Mouse (Mus musculus) gastrocnemius, adult 18-20 months (tissue): ENCODE measurements around the gene Nisch. TPM values are rescaled to one million over a fixed set of nuclear protein-coding genes. Genes with fewer than 3 reads are reported as not detected.
A peak's percentile ranks its signal among the peaks of the same experiment; 100 is the strongest.

Experiments used
- DNase-seq: peaks from one replicate; pipeline ENCODE4 v3.0.0; 2021; ENCODE audit warnings: low spot score
- long read RNA-seq, 2 experiments: library from polyadenylated mRNA; stranded (forward); transcript quantifications; one replicate each; pipeline ENCODE4 v2.0.0; 2021
- total RNA-seq, 2 experiments: library from RNA; stranded (reverse); gene quantifications; 2 replicates each; pipeline ENCODE4 v1.2.3; 2021

Gene Nisch
- total RNA-seq, result 10 to 100 TPM; 52.3 to 59.6 TPM
- long read RNA-seq, experiment 1, full-length matches to known transcripts, result 36 of 102 reads
- long read RNA-seq, experiment 1, partial matches to known transcripts, result 22 of 102 reads
- long read RNA-seq, experiment 1, other reads (novel, unspliced or antisense), result 44 of 102 reads
- long read RNA-seq, experiment 2, full-length matches to known transcripts, result 32 of 106 reads
- long read RNA-seq, experiment 2, partial matches to known transcripts, result 17 of 106 reads
- long read RNA-seq, experiment 2, other reads (novel, unspliced or antisense), result 57 of 106 reads

DNA sequence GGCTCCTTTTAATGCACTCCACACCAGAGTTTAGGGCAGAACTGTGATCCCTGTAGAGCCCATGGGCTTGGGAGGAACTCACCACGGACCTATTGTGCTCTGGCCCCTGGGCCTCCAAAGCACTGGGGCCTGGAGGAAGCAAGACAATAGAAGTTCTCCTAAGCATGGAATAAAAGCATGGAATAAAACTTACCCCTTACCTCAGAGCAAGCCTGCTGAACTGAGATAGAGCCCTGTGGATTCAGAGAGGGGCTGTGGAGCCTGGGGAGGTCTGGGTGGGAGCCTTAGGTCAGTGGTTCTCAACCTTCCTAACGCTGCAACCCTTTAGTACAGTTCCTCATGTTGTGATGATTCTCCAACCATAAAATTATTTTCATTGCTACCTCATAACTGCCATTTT, at the start of gene Nisch:
TSS of gene Nisch (minus strand) at position 101 of the 400 bp plus-strand sequence.
- no peak for DNase-seq

DNA sequence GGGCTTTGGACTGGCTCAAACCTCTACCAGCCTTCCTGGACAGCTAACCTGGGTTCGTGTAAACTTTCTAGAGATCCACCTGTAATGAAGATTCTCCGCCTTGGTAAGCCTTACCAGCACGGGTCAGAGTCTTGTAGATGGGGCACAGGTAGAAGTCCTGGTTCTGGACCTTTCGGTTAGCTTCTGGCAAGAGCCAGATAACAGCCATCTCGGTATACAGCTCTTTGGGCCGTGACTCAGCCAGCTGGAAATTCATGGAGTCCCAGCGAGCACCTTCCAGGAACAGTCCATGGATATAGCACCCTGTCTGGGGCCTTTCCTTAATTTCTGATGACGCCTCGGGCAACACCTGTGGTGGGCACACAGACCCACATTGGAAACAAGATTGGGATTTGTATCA, 44.2 kb upstream of the Nisch start:
- no peak for DNase-seq

DNA sequence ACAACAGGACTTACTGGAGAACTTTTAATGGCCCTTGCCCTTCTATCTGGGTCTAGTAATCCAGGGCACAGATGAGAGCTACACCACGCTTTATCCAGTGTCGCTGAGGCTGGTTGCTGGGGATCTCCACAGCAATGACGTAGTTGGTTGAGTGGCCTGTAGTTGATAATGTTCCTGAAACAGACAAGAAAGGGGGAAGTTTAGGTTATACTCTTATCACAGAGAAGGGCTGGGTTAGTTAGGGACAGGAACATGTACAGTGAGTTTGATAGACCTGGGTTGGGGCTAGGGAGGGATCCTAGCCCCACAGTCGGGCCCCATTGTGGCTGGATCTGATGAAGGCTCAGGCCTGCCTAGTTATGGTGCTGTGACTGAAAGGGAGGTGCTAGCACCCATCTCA, 43.6 kb upstream of the Nisch start:
- no peak for DNase-seq

DNA sequence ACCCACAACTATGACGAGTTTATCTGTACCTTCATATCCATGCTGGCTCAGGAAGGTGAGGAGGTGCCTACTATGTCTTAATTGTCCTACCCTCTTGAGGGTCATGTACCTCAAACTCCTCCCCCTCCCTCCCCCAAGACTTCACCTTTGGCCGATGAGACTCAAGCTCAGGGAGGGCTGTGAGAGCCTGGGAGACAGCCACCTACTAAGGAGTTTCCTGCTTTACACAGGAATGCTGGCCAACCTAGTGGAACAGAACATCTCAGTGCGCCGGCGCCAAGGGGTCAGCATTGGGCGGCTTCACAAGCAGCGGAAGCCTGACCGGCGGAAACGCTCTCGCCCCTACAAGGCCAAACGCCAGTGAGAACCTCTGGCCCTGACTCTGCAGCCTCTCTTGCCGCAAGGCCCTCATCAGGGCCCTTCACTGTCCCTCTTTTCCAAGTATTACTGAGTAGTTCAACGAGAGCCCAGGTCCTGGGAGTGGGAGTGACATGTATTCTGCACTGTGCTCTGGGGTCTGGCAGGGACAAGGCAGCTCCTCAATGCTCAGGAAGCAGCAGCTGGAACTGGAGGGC, 41.8 kb upstream of the Nisch start:
- no peak for DNase-seq

DNA sequence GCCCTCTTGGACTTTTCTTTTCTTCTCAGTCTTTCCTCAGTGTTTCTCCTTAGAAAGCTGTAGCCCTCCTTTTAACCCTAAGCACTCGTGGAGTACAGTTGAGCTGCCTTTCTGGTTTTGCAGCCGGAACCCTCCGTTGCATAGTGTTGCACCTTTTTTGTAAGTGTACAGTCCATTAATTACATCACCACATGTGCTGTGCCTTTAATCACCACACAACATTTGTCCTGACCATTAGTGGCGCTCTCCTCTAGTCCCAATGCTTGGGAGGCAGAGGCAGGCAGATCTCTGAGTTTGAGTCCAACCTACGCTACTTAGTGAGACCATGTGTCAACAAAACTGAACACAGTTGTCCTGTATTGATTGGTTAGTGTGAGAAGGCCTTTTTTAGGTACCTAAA, 35.3 kb upstream of the Nisch start:
- DNase-seq, result no peak

DNA sequence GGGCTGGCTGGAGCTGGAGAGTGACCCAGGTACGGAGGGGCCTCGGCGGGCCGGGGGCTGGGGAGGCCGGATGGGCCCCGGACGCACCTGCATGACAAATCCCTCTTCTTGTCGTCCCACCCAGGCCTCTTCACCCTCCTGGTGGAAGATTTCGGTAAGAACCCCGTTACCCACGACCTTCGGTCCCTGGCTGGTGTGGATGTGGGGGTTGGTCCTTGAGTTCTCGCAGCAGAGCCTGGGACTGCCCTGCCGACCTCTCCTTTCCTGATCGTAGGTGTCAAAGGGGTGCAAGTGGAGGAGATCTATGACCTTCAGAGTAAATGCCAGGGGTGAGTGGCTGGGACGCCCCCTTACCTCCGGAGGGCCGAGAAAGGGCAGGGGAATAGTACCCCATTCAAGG, 34.9 kb upstream of the Nisch start:
- no peak for DNase-seq

DNA sequence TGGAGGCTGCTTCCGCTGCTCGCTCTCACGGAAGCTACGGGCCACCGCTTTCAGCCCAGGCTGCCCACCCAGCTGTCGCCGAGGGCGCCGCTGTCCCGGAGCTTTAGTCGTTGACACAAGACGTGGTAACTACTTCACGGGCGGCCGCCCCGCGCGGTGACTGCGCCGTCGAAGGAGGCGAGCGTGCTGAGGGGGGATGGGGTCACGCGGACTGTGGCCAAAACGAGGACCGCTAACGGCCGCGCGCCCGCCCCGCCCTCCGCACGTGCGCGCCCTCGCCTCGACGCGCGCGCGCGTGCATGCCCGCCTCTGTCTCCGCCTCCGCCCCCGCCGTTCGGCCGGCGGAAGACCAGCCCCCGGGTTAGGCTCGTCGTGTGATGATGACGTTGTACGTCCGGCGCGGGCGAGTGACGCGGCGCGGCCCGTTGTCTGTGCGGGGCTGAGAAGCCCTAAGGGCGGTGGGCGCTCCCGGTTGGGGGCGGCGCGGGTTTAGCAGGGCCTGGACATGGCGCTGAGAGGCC, 34.4 kb upstream of the Nisch start, which contains the start of the genes Phf7 and Bap1:
TSS of gene Phf7 (minus strand) at position 234 of the 521 bp plus-strand sequence.
TSS of gene Bap1 (plus strand) at position 367 of the 521 bp plus-strand sequence.
- peak; percentile 95 for DNase-seq

DNA sequence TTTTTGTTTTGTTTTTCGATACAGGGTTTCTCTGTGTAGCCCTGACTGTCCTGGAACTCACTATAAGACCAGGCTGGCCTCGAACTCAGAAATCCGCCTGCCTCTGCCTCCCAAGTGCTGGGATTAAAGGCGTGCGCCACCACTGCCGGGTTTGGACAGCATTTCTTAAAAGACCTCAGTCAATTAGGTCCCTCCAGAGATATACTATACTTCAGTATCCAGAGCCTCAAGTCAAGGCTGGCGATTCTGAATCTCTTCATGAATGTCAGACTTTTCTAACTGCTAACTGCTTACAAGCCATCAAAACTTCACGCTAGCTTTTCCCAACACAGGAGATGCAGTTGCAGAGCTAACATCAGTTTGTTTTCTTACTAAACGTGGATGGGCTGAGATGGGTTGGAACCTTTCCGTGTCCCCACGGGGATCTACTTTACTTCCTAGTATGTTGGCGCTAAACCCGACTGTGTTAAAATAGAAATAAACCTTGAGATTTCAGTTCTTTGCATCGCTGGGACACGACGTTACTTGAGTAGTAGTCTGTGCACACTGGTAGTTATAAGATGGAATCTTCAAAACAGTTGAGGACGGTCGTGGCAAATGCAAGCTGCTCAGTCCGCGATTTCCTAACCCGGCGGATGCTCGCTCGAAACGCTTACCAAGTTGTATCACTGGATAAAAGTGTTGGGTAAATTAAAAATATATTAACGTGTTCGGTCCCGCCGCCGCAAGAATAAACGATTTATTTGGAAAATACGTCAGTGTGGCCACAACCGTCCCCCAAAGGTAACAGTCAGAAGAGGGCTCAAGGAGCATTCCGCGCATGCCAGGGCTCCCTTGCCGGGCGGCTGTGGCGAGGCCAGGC, 33.7 kb upstream of the Nisch start:
- no peak for DNase-seq

DNA sequence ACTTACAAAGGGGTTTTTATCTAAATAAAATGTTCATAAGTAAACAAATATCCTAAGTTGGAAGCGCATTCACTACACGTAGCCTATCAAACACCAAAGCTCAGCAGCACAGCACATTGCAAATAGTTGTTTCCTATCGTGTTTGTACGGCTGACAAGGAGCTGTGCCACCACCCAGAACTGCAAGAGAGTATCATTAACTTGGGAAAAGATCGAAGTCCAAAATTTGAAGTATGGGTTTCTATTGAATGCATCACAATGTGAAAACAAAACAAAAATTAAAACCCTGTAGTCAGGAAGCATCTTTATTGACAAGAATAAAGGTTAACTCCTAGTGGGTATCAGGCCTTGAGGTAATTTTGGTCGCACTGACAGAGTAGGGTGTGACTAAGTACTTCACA, 31.6 kb upstream of the Nisch start:
- DNase-seq, result no peak

DNA sequence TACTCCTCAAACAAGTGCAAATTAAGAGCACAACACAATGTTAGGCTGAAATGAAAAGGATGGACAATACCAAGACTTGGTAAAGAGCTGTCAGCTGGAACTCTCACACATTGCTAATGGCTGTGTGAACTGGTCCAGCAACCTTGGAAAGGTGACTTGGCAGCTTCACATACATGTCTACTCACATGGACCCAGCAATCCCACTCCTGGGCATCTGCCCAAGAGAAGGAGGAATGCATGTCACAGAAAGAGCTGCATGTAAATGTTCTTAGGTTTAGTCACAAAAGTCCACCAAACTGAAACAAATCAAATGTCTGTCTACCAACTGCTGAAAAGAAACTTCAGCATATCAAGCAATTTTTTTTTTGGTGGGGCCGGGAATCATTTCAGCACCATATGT, 29.2 kb upstream of the Nisch start:
- DNase-seq, result no peak

DNA sequence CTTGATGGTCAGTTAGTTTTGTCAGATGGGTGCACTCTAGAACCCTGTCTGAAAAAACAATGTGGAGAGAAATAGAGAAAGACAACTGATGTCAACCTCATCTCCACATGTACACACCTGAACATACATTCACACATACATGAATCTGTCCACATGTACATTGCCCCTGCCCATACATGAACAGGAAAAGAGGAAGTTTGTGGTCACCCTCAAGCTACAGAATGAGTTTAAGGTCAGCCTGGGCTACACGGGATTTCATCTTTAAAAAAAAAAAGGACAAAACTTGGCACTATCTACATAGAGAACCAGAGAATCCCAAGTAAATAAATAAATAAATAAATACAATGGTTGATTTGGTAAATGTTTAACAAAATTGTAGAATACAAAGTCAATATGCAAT, 28.0 kb upstream of the Nisch start:
- no peak for DNase-seq

DNA sequence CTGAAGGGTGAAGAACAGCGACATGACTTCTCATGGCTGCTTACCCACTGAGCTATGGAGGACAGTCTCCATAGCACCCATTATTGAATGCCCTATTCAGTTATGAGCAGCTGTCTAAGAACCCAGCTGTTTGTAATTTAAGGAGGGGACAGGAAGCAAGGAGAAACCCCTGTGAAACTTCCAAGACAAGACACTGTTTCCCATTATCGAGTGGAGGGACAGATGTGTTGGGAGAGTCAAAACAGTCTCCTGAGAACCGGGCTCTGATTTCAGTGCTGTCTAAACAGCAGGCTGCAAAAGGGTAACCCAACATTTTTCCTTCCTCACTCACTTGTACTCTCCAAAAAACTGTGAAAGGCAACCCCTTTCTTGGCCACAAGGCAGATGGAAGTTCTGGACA, 23.8 kb upstream of the Nisch start:
- no peak for DNase-seq

DNA sequence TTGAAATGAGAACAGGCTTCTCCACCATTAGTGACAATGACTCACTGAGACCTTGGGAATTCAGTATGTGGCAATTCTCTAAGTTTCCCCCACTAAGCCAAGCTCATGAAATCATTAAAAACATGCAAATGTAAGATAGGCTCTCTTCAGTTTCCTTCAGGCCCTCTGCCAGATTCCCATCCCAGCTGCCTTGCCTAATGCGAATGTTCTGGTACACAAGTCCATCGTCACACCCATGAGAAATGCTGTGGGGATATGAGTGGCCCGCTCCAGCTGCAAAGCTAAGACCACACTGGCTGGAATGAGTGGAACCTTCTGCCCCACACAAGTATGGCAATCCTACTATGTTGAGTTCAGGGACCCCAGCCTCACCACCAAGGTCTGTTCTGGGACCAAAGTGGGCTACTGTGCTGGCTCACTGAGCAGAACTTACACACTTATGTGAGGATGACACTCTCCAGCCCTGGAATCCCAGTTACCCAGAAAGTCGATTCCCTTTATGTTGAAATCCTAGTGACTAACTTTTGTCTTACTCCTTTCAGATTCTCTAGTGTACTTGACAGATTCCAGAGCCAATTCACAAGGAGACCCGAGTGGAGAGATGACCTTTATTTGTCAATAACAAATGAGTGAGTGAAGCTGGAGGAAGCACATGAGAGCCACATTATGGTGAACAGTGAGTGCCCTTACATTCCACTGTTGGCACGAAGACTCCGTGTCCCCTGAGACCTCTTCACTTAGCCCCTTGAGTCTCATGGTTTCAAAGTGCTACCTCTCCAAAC, 20.5 kb upstream of the Nisch start:
- peak; percentile 81 for DNase-seq

DNA sequence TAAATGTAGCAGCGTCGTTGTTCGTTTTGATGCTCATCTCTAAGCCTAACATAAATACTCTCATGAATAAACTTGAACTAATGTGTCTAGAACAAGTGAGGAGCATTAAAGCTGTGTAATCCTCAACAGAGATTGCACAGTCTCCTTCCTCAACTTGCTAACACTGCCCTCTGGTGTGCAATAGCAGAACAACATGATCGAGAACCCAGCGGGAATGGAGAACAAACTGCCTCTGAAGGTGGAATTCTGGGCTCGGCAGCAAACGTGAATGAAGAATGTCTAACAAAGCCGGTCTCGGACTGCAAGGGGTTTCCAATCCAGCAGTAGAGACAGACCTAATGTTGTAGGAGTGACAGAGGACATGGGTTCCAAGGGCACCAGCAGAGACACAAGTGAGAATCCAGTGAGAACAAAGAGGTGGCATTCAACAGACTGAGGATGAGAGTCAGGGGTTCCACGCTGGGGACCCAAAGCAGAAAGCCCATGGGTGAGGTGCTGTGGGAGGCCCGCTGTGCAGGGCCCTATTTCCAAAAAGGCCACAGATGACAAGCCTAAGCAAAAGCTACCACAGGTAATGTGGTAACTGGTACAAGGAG, 17.3 kb upstream of the Nisch start:
- DNase-seq, result peak; percentile 85

DNA sequence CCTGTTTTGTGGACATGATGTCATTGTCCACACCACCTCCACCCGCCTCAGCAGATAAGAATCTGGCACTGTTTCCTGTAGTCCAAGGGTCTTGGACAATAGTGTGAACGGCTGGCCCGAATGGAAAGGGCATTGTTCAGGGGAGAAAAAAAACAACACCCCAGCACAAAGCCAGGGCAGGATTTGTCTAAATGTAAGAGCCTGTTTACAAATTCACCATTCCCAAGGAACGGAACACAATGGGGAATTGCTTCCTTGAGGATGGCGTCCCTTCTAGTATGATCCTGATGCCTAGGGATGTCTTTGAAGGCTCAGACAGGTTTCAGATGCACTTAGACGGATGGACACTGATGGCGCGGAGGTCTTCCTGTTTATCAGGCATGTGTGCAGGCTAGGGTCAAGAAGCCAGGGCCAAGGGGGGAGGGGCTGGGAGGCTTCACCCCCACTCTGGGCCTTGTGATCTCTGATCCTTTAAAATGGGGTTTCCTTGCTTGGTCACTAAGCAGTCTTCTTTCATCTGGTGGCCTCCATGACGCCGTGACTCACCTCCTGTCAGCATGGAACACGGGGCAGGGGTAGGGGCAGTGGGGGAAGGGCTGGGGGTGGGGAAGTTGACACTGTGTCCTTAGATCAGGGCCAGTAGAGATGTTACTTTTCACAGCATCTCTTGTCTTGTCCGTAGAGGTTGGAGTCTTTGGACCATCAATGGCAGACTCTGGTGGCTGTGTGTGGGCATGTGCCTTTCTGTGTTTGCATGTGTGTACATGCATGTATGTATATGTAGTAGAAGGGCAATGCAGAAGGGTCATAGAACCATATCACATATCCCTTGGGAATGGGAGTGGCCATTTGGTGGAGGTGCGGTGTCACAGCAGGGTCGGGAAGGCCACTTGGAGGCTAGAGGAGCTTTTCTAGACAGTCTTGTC, 16.6 kb upstream of the Nisch start:
- no peak for DNase-seq

DNA sequence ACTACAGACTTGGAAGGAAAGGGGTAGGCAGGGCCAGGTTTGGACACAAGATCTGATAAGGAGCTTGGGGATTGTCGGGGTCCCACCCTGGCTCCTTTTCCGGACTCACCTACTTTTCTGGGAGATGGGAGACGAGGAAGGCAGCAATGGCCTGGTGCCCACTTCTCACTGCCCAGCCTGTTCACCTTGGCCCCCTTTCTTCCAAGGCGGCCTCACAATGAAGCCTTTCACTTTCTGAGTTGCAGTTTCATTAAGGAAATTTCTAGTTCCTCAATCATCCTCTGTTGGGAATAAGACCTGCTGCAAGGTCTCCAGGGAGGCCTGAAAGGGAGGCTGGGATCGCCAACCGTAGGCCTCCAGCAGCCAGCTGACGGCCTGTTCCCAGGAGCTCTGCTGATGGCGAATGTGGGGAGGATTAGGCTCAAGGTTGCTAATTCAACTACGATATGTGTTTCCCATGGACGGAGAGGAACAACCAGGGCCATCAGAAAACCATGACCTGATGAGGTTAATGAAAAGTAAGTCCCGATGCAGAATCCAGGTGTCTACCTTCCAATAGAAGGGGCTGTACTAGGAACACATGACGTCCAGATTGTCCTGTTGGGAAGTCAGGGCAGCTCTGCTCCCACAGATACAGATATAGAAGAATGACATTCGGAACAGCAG, 15.8 kb upstream of the Nisch start:
- DNase-seq, result no peak

DNA sequence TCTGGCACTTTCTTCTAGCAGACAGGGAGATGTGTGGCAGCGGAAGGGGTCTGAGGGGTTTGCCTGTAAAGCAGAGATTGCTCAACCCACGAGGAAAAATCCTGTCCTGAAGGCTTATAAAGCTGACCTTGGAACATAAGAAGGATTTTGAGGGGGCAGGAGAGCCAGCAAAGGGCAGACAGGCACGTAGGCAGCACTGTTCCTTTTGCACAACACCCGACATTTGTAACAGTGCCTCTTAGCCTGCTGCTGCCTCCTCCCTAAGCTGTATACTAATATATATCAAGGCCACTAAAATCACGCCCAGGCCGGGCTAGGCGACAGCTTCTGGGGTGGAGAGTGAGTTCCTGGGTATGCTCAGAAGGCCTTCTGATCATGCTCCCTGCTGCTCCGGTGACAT, 13.7 kb upstream of the Nisch start:
- DNase-seq, result no peak

DNA sequence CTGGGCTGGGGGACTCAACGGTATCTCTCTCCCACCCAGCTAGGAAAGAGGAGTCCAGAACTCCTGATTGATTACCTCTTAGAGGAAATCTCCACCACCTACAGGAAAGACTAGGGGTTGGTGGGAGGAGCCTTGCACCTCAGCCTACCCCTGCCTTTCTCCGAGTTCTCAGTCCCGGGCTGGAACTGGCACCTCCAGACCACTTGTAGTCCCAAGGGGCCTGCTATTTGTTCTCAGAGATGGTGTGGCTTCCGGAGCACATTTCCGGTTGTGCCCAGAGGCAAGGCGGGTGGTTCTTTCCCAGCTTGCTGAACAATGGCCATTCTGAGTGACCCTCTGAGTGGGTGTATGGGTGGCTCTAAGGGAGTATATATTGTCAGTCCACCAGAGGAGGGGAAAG, 11.5 kb upstream of the Nisch start:
- no peak for DNase-seq

DNA sequence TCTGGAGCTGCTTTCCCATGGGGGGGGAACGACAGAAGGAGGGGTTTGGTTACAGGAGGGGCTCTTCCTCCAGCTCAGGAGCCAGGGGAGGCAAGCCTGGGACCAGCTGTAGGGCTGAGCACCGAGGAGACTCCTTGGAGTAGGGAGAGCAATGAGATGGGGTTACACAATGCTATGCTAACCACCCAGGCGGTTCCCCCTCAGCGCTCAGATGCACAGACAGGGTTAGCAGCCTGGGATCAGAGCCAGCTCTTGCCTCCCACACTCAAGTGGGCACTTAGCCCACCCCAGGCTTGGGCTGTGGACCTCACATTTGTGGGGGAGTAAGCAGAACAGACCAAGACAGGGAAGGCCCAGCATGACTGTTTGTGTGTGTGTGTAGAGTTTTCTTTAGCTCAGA, 10.2 kb upstream of the Nisch start:
- no peak for DNase-seq
